Mouse (Mus musculus) heart, embryonic 16.5 days (tissue): ENCODE data around the gene Adcyap1r1. TPM values are rescaled to one million over a fixed set of nuclear protein-coding genes. Genes with fewer than 3 reads are reported as not detected.

Experiments
- ATAC-seq: fragments of 200-750 bp; cut with Nextera tagmentation; replicated peaks from 2 replicates; pipeline ENCODE4 v1.8.0; 2017; ENCODE audit warnings: moderate number of reproducible peaks; ENCODE audit not compliant: insufficient read depth, low FRiP score; ENCODE audit errors: extremely low read depth
- H3K27ac ChIP-seq: fragments of 300-500 bp; sonication (generic); 2 replicates; pipeline ENCODE4 v1.5.1; 2014; ENCODE audit warnings: mild to moderate bottlenecking, low read length, control low read depth, moderate library complexity
- H3K27me3 ChIP-seq: fragments of 300-500 bp; sonication (generic); 2 replicates; pipeline ENCODE4 v1.6.1; 2014; ENCODE audit warnings: low read length, mixed read lengths; ENCODE audit not compliant: control insufficient read depth, insufficient read depth
- H3K36me3 ChIP-seq: fragments of 300-500 bp; sonication (generic); 2 replicates; pipeline ENCODE4 v1.6.1; 2014; ENCODE audit not compliant: control insufficient read depth, insufficient read depth
- H3K4me1 ChIP-seq: fragments of 300-500 bp; sonication (generic); 2 replicates; pipeline ENCODE4 v1.6.1; 2014; ENCODE audit warnings: low read length, mixed read lengths; ENCODE audit not compliant: control insufficient read depth, insufficient read depth
- H3K4me2 ChIP-seq: fragments of 300-500 bp; sonication (generic); 2 replicates; pipeline ENCODE4 v1.6.1; 2014; ENCODE audit warnings: low read depth, mild to moderate bottlenecking, control low read depth, low read length
- H3K4me3 ChIP-seq: fragments of 300-500 bp; sonication (generic); 2 replicates; pipeline ENCODE4 v1.5.1; 2014; ENCODE audit warnings: mild to moderate bottlenecking, control low read depth, low read length
- H3K9ac ChIP-seq: fragments of 300-500 bp; sonication (generic); 2 replicates; pipeline ENCODE4 v1.6.1; 2014; ENCODE audit warnings: low read length, control low read depth
- H3K9me3 ChIP-seq: fragments of 300-500 bp; sonication (generic); replicated peaks from 2 replicates; pipeline ENCODE4 v1.6.1; 2016; ENCODE audit warnings: low read length; ENCODE audit not compliant: control insufficient read depth
- WGBS: fragments of 180-500 bp; shearing (Covaris S2); extraction: QIAGEN DNeasy Blood & Tissue Kit; methylation state at CpG from one replicate; pipeline ENCODE4 v1.1.7; 2014; 5-methylcytosine and 5-hydroxymethylcytosine counted together
- microRNA-seq: library from miRNA; unstranded; fragments of <30 nt; microRNA quantifications from one replicate; pipeline ENCODE4, GENCODE M21; 2017
- polyA plus RNA-seq: library from polyadenylated mRNA; unstranded; fragments of >200 nt; fragmentation: Nextera tagmentation; extraction: Ambion mirVana; gene quantifications from 2 replicates; pipeline ENCODE4 v1.2.1, GENCODE M21; 2015

Adcyap1r1 gene
- polyA plus RNA-seq, 1 experiment from 2014 or later = 2.5 TPM

DNA sequence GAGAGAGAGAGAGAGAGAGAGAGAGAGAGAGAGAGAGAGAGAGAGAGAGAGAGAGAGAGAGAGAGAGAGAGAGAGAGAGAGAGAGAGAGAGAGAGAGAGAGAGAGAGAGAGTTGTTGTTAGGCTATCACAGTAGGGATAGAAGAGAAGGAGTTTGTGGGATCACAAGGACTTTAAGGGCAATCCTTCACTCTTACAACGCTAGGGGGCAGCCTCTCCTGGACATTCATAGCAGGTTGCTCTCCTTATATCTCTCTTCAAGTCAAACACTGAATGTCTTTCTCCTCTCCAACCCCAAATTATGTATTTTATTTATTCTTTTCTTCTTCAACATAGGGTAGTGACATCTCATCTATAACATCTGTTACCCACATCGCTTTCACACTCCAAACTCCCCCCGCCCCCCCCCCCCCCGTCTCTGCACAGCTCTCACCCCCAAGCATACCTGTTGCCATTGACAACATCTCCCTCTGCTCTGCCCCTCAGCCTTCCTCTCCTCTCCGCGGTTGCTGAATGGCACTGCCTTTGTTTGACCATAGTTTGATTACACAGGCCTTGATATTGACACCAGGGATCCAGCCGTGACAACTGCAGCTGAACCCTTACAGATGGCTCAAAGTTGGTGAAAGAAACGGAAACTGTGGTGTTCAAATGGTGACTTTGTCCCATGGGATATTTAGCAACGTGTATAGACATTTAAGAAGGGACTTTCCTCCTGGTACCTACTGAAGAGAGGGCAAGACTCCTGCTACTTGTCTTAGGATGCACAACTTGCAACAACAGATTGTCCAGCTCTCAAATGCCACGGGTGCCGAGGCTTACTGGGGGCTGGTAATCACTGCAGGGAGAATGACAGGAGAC is 68.7 kb downstream of the Adcyap1r1 start:
- Histone ChIP-seq H3K27me3 (no peaks in the 10 kb centered on the region), H3K27ac (no peak overlapping the region), H3K4me1 (no peaks in the 10 kb centered on the region), H3K4me2 (peak overlapping the region; percentile 42; the same call in 1 of the 2 replicates), H3K36me3 (no peaks in the 10 kb centered on the region), H3K4me3 (no peak overlapping the region), H3K9ac (no peak overlapping the region), H3K9me3 (no peaks in the 10 kb centered on the region)
- WGBS = 52% methylated on average over 10 of the region's 11 CpGs
- ATAC-seq = no peak

DNA sequence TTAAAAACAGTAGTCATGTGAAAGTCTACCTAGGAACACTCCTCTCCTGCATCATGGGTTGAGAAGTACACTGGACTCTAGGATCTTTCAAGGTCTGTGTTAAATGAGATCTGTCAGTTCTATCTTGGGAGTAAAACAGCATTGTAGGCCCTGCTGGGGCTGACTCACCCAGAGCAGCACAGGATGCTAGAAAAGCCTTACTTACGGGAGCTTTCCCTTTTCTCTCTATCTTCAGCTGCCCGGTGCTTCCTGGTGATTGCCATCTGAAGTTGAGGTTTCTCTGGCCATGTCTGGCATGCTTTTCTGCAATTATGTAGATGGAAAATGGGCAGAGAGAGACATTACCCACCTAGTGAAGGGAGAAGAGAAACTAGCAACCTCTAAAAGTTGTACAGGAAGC is 84.7 kb downstream of the Adcyap1r1 start:
- WGBS = 52% methylated on average over 2 of the region's 2 CpGs
- Histone ChIP-seq H3K4me3 (no peak overlapping the region), H3K9ac (no peak overlapping the region), H3K27me3 (no peaks in the 10 kb centered on the region), H3K9me3 (no peaks in the 10 kb centered on the region), H3K4me1 (no peaks in the 10 kb centered on the region), H3K27ac (no peak overlapping the region), H3K36me3 (no peaks in the 10 kb centered on the region), H3K4me2 (no peak overlapping the region)
- ATAC-seq = no peak

DNA sequence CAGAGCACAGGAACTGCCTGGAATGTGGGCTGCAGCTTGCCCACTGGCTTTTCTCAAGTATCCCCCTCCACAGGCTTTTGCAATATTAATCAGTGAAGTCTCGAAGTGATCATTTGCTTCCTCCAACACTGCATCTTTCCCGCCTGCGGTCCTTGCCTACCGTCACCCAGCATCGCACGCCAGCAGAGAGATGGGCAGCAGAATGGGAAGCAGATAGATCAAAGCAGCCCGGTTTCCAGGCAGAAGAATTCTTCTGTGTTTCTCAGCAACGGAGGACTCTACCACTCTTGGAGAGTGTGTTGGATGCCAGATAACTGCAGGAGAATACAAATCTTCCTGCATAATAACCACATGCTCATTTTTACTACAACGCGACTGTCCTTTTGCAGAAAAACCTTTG is 87.4 kb downstream of the Adcyap1r1 start:
- Histone ChIP-seq H3K4me1 (no peaks in the 10 kb centered on the region), H3K4me3 (no peak overlapping the region), H3K9ac (no peak overlapping the region), H3K4me2 (no peak overlapping the region), H3K27me3 (no peaks in the 10 kb centered on the region), H3K36me3 (no peaks in the 10 kb centered on the region), H3K9me3 (no peaks in the 10 kb centered on the region), H3K27ac (no peak overlapping the region)
- WGBS = 62% methylated on average over 10 of the region's 10 CpGs
- no peak for ATAC-seq

DNA sequence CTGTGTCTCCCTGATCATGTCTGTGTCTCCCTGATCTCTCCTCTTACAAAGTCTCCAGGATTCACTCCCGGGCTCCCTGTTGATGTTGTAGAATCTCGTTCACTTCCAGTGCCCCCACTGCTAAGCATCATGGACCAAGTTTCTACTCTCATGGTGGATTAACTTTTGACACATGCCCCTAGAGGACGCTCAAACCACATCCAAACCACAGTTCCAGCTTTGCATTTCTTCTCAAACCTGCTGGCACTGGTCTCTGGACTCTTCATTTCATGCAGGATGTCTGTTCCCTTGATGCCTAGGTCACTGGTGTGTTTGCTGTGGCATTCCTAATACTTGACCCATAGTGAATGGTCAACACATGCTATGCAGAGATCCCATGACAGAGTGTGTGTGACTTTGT is 90.6 kb downstream of the Adcyap1r1 start:
- ATAC-seq = no peak
- no peak overlapping the region for H3K4me2 ChIP-seq
- H3K4me3 ChIP-seq = no peak overlapping the region
- H3K9me3 ChIP-seq = no peaks in the 10 kb centered on the region
- H3K9ac ChIP-seq = no peak overlapping the region
- H3K36me3 ChIP-seq = no peaks in the 10 kb centered on the region
- no peaks in the 10 kb centered on the region for H3K4me1 ChIP-seq
- H3K27ac ChIP-seq = no peak overlapping the region
- WGBS = 37% methylated on average over 3 of the region's 3 CpGs
- no peaks in the 10 kb centered on the region for H3K27me3 ChIP-seq

DNA sequence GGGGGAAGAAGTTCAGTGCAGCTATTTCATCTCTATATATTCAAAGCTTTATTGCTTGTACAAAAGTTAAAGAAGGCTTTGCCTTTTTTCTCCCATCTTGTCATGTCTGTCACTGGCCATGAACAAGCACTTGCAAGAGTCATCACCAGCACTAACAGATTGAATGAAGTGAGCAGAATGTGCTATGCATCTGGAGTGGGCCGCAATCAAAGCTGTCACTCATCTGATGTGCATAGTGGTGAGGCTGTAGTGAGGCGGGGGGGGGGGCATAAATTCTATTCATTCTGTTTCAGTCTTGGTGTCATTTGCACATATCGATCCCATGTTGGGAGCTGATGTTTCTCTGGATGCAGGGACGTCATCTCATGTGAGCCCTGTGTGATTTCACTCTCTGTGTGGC is 91.6 kb downstream of the Adcyap1r1 start:
- no peak overlapping the region for H3K4me3 ChIP-seq
- 72% methylated on average over 4 of the region's 4 CpGs for WGBS
- H3K9me3 ChIP-seq = no peaks in the 10 kb centered on the region
- H3K27me3 ChIP-seq = no peaks in the 10 kb centered on the region
- no peaks in the 10 kb centered on the region for H3K4me1 ChIP-seq
- no peak overlapping the region for H3K9ac ChIP-seq
- no peak overlapping the region for H3K4me2 ChIP-seq
- H3K36me3 ChIP-seq = no peaks in the 10 kb centered on the region
- no peak for ATAC-seq
- no peak overlapping the region for H3K27ac ChIP-seq

DNA sequence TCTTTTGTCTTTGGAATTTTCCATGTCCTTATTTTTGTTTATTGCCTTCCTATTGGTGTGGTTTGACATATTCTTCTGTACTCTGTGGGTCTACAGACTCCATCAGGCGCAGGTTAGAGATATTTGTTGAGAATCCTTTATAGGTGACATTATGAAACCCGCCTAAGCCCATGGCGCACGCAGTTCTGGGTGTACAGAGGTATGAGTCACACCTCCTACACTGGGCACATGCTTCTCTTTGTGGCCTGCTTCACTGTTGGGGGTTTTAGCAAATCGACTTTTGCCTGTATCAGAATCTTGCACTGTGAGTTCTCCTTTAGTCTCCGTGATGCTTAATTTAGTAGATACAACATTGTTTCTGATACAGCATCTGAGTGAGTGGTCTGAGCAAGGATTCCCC is 97.4 kb downstream of the Adcyap1r1 start:
- H3K4me1 ChIP-seq = no peaks in the 10 kb centered on the region
- H3K27ac ChIP-seq = no peak overlapping the region
- H3K9me3 ChIP-seq = 0 out of 2 replicates have a peak, but pooled peaks cover 3% of the 10 kb centered on the region
- no peaks in the 10 kb centered on the region for H3K36me3 ChIP-seq
- H3K4me2 ChIP-seq = no peak overlapping the region
- no peak overlapping the region for H3K4me3 ChIP-seq
- no peaks in the 10 kb centered on the region for H3K27me3 ChIP-seq
- 83% methylated on average over 6 of the region's 6 CpGs for WGBS
- H3K9ac ChIP-seq = no peak overlapping the region
- no peak for ATAC-seq

DNA sequence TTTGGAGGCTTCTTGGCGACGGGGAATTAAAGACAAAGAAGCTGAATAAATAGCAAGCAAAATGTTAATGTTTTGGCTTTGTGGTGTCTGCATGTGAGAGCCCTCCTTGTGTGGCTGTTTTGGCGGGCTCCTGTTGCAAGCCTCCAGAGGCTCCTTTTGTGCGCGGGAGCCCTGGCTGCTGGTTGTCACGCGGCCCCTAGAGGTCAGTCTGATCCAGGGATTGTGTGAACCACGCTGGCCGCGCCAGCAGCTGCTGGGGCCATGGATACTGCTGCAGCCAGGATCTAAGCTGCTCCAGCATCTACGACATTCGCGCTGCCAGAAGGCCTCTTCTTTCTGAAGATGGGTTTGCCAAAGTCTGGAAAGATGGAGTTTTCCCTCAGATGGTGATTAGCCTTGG is 99.1 kb downstream of the Adcyap1r1 start:
- no peak overlapping the region for H3K27ac ChIP-seq
- 46% methylated on average over 13 of the region's 13 CpGs for WGBS
- H3K4me3 ChIP-seq = no peak overlapping the region
- H3K4me1 ChIP-seq = no peaks in the 10 kb centered on the region
- no peak for ATAC-seq
- H3K9ac ChIP-seq = no peak overlapping the region
- no peaks in the 10 kb centered on the region for H3K27me3 ChIP-seq
- 0 out of 2 replicates have a peak, but pooled peaks cover 3% of the 10 kb centered on the region for H3K9me3 ChIP-seq
- no peaks in the 10 kb centered on the region for H3K36me3 ChIP-seq
- no peak overlapping the region for H3K4me2 ChIP-seq

Small RNAs within 50 kb of the gene (microRNA-seq; reads per million reads assigned to microRNA genes)
- gene Gm44352 = not detected

Other genes with a start within 250 kb of the Adcyap1r1 start
- 7.0 and 9.1 TPM in 2 replicates for gene Mindy4, start 248.6 kb upstream of the Adcyap1r1 start, polyA plus RNA-seq
- gene Aqp1, start 115.5 kb upstream of the Adcyap1r1 start, polyA plus RNA-seq = 59.2 and 62.7 TPM in 2 replicates
- not detected in 2 replicates for gene Ghrhr, start 75.7 kb upstream of the Adcyap1r1 start, polyA plus RNA-seq
- not detected in 2 replicates for gene Neurod6, start 229.3 kb downstream of the Adcyap1r1 start, polyA plus RNA-seq